Mouse (Mus musculus): ENCODE measurements at regions not wholly inside any gene's neighbourhood (a gene's known extent, or its start where the extent isn't known, plus 50 kb on each side); places are given as distances from the start of the nearest gene placed in this dataset.

GRCm38 (mm10) chr17:79540038-79540437 lies 71.6 kb upstream of the Rmdn2 start:
- TF ChIP-seq CTCF (IDR thresholded peaks at IDR 0.05; ENCODE audit: low read depth) (no peak), EP300 (IDR thresholded peaks at IDR 0.05; ENCODE audit: low read depth) (no peak)
